Mouse (Mus musculus) natural killer cell, adult 2 months (primary cell): ENCODE results near the gene Cdr2l.

ENCODE experiments used
- DNase-seq, 2 experiments: peaks; one replicate each; pipeline ENCODE4 v3.0.0; 2022; ENCODE audit warnings: low spot score in 2 of 2

Cdr2l gene

GRCm38 (mm10) chr11:115406858-115407401, 25.2 kb downstream of the Cdr2l start:
- DNase-seq = peak; percentile 52 to 55

GRCm38 (mm10) chr11:115408266-115408920, 26.7 kb downstream of the Cdr2l start:
- DNase-seq = peak; percentile 21 to 29

DNA sequence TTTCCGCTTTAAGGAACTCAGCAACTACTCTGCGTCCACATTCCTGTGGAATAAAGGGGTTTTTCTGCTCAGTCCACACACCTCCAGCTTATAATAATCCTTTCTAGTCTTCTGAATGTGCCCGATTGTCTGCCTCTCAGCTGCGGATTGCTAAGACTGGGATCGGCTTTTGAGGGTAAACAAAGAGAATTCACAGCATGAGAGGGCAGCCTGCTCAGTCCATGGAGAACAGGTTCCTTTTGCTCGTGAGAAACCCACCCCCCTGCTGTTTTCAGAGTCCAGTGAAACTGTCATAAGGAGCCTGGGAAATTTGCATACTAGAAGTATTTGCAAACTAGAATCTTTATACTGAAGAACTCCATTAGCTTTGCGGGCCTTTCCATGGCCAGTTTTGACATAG, 27.8 kb downstream of the Cdr2l start:
- DNase-seq = no peak

DNA sequence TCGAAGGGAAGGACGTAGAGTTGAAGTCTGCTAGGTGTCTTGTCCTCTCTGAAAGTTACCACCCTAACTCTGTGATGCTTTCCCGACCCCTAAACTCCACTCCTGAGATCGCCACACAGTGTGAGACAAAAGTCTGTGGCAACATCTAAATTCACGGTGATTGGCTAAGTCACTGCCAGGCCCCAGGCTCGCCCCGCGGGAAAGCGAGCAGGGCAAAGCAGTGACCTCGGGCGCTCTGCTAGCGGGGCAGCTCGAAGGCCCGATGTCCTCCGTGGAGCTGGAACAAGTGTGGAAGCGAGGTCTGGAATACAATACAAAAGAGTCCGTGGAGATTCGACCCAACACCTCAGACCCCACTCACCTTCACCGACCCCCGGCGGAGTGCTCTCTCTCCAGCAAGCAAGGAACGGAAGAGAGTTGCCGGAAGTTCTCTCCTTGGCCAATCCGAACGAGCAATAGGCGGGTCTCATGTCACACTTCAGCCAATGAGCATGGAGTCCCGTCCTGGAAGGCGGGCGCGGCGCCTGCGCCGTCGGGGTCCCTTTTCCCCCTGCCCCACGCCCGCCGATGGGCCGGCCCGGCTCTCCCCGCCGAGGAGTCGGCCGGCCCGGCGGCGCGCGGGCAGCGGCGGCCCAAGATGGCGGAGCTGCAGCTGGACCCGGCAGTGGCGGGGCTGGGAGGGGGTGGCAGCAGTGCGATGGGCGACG, 38.0 kb downstream of the Cdr2l start, which contains the start of the genes Atp5h and Kctd2:
Gene Atp5h (minus strand): TSS at position 432 of the 707 bp plus-strand sequence.
Gene Kctd2 (plus strand): TSS at position 598 of the 707 bp plus-strand sequence.
- DNase-seq = peak; percentile 91 to 93

DNA sequence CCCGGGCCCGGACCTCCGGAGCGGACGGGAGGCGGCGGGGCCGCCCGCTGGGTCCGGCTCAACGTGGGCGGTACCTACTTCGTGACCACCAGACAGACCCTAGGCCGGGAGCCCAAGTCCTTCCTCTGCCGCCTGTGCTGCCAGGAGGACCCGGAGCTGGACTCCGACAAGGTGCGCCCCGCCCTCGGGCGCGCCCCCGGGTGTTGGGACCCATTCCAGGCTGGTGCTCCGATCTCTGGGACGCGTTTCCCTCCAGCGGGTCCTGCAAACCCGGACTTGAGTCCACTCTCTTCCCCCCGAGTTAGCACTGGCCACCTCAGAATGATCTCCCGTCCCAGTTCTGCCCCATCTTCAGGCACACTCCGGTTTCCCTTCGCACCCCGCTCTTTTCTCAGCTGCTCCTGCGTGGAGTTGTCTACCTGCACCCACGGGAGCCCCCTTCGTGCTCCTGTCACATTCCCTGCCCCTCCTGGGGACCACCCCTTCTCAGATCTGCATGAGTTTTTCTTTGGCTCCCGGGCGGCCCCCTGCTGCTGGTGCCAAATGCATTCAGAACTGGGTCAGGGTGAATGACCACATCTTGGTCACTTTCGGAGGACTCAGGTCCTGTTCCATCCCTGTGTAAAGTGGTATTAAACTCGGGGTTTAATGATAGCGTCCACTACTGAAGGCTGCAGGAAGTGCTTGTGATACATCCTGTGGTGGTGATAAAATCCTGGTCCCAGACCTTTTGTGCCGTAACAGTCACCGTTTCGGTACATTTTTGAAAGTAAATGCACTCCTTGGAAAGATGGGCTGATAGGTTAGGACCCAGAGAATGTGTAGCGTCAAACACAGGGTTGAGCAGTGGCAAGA, 38.8 kb downstream of the Cdr2l start:
- DNase-seq = peak; percentile 11 to 15

- DNase-seq = no peak
Measured at GRCm38 (mm10) chr11:115421328-115421727, 39.6 kb downstream of the Cdr2l start.

GRCm38 (mm10) chr11:115421972-115422371, 40.3 kb downstream of the Cdr2l start:
- no peak for DNase-seq

- DNase-seq = no peak
Measured at GRCm38 (mm10) chr11:115423091-115423490, 41.4 kb downstream of the Cdr2l start.

- DNase-seq = no peak
Measured at GRCm38 (mm10) chr11:115424666-115425065, 43.0 kb downstream of the Cdr2l start.

DNA sequence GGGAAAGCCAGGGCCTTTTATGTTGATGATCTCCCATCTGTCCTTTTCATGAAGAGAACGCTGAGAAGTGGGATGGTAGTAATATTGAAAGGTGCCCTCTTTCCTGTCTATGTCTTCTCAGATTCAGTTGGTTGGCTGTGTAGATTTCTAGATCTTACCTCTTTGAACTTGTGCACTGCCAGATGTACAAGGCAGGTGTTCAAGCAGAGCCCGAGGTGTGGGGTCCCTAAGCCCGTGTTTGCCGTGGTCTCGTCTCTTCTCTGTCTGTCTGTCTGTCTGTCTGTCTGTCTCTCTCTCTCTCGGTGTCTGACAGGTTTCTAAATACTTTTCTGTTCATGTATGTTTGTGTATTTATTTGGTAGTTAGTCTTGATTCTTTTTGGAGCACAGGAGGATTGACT, 44.0 kb downstream of the Cdr2l start:
- DNase-seq = no peak

DNA sequence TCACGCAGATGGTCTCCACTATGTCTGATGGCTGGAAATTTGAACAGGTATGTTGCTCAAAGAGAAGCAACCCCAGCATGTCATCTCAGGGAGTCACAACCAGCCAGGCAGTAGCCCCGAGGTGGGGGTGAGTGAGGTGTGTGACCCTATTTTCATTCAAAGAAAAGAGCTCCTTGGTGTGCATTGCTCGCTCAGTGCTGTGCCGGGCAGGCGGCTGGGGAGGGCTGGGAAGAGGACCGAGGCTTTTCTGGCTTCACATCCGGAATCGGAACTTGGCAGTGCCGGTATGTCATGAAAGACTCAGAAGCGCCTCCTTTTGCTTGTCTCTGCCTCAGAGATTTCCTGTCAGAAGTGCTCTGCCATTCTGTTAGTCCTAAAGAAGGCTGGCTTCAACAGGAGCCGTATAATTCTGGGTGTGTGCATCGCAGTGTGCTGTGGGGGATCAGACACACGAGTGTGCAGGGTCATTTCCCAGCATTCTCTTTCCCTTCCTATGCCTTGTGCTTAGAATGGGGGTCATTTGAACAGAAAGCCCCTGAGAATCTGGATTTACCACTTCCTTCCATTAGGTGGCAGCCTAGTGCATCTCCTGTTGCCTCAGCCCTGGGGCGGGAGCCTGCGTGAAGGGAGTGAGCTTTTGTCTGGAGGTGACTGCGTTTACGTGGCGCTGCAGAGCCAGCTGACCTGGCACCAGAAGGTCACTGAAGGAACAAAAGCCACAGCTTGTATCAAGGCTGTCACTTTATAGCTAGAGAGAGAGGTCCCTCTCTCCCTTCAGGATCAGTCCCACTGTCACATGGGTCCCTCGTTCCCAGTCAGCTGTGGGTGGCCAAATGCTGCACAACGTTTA, 46.0 kb downstream of the Cdr2l start:
- DNase-seq = peak; percentile 47 to 58

DNA sequence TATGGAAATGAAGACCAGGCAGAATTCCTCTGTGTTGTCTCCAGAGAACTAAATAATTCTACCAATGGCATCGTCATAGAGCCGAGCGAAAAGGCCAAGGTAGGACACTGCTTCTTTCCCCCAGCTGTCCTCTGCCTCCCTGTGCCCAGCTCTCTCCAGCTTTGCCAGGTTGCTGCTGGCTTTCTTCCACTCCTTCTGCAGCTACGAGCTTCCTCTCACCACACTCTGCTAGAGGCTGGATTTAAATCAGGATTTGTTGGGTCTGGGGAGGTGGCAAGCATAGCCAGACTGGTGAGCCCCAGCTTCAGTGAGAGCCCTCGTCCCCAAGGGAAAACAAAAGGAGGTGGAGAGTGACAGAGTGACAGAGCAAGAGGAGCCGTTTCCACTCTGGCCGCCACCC, 47.6 kb downstream of the Cdr2l start:
- no peak for DNase-seq

DNA sequence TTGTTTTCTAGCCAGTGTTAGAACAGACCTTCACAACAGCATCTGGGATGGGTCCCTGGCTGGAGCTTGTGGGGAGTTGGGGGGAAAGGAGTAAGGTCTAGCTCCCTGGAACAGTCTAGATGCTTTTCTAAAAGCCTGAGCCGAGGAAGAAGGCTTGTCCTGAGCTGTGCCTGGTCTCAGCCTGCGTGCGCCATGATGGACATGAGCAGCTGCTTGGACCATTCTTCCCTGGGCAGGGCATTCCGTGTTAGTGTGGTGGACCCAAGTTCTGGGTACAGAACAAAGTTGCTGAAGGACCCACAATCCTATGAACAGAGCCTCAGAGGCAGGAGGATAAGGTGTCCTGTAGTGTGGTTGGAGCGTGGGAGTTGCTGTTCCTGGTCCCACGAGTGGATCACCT, 48.8 kb downstream of the Cdr2l start:
- no peak for DNase-seq

GRCm38 (mm10) chr11:115432814-115433213, 51.1 kb downstream of the Cdr2l start:
- no peak for DNase-seq

DNA sequence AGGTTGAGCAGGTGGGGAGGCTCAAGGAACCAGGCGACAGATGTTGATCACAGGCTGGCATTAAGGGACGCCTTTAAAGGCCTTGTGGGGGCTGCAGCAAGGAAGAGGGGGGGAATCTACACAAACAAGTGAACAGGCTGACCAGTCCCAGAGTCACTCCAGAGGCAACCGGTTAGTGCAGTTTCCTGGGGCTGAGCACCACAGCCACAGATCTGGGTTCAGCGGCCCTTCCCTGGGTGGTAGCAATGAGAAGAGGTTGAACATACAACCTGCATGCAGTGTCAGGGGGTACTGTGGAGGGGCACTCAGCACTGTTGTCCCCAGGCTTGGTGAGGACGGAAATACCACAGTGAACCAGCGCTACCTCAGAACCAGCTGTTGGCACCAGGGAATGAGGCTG, 51.6 kb downstream of the Cdr2l start:
- no peak for DNase-seq

DNA sequence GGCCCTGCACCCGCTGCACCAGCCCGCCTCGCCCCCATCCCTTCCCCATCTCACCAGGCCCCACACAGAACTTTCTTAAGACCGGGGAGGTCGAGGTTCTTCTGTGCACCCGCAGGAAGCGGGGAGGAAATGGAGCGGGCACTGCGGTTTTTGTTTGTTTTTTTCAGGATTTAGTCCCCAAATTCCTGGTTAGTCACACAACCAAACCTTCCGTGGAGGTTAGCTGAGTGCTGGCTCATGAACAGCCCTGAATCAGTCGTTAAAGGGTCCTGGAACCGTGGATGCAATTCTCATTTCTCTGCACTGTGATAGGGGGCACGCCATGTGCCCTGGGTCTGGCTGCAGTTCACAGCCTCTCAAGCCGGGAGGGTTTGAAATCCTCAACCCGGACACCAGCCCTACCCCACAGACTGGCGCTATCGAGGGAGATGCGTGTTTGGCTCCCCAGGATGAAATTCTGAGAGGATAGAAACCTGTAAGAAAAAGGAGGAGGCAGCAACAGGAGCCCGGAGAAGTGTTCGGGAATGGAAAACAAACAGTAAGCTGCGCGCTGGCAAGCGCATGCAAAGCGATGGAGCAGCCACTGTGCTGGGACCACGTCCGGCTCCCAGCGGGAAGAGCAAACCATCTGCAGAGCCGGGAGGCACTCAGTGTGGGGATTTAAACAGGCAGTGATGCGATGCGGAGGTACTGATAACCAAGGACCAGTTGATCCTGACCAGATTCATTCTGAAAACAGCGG, 54.1 kb downstream of the Cdr2l start:
- DNase-seq = no peak

- DNase-seq = no peak
Measured at GRCm38 (mm10) chr11:115437571-115438122, 55.9 kb downstream of the Cdr2l start.

DNA sequence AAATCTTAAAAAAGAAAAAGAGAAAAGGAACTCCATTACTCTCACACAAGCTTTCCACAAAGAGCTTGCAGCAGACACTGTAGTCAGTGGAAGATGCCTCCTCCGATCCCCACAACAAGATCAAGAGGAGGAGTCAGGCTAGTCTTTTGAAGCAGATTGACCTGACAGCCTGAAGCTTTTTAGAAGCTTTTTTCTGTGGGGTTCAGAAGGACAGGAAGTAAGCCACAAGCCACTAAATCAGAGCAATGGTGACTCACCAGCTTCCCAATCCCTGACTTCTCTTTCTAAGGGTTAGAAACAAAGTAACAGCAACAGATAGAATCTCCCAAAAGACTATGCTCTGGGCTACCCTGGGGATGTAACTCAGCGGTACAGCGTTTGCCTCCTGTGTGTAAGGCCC, 57.6 kb downstream of the Cdr2l start:
- no peak for DNase-seq

DNA sequence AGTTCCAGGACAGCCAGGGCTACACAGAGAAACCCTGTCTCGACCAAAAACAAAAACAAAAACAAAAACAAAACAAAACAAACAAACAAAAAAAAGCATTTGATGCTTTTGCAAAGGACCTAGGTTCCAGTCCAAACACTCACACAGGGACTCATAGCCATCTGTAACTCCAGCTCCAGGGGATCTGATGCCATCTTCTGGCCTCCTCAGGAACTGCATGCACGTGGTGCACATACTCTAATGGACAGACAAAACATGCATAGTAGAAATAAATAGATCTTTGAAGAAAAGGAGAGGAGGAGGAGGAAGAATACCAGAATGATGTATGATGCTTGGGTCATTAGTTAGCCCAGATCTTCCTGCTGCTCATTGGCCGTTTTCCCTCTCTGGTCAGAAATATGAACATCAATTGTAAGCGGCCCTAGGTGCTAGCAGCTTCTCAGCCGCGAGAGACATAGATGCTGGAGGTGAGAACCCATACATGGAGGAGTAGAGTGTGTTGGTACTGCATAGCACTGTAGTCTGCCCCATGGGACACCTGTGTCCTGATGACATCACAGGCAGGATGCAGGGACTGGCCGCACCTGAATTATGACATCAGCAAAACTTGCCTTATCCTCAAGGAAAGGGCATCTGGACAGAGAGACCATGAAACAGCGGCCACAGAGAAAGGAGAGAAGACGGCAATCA, 58.3 kb downstream of the Cdr2l start, which contains the start of gene Trim80:
Gene Trim80 (plus strand): TSS at position 640 of the 690 bp plus-strand sequence.
- no peak for DNase-seq
